Mouse (Mus musculus) heart, adult 8-10 months (tissue): ENCODE data around the gene Asic4. TPM values are rescaled to one million over a fixed set of nuclear protein-coding genes. Genes with fewer than 3 reads are reported as not detected.

Experiments
- DNase-seq: peaks from one replicate; pipeline ENCODE4 v3.0.0; 2022; ENCODE audit warnings: low spot score
- total RNA-seq, 4 experiments: library from RNA; stranded (reverse); gene quantifications; 2 replicates each; pipeline ENCODE4 v1.2.4; 2022

Asic4 gene
- total RNA-seq, 4 experiments from 2014 or later: not detected

DNA sequence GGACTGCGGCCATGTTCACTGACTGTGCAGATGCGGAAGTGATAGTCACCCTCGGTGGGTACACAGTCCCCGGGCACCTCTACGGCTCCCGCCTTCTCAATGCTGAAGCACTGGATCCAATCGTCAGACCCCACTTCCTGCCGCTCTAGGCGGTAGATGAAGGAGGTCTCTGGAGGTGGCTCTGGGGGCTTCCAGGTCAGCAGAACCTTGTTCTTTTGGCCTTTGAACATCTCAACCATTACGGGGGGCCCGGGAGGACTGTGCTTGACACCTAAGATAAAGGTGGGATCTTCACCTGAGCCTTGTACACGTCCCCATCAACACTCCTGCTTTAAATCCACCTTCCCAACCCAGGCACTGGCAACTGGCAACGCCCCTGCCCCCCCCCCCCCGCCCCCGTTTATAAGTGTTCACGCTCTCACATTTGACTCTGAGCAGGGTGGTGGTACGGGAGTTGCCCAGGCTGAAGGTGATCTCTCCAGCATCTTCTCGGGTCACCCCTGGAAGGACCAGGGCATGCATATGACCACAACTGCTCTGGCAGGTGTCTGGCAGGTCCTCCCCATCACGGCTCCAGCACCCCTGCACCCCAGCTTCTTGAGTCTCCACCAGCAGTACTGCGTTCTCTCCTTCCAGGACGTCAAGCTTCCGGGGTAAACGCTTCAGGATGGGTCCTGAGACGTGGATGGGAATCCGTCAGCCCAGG lies 52.9 kb downstream of the Asic4 start:
- no peak for DNase-seq

DNA sequence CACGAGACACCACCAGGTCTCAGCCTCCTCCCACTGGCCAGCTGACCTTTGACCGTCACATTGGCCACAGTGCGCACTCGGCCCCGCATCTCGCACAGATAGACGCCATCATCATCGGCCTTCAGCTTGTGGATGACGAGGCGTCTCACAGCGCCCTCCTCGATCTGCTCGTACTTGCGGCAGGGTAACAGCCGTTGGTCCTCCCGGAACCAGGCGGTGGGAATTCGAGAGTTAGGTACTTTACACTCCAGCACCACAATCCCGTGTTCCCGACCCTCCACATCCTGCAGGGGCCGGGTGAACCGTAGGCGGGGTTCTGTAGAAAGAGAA lies 53.4 kb downstream of the Asic4 start:
- no peak for DNase-seq

DNA sequence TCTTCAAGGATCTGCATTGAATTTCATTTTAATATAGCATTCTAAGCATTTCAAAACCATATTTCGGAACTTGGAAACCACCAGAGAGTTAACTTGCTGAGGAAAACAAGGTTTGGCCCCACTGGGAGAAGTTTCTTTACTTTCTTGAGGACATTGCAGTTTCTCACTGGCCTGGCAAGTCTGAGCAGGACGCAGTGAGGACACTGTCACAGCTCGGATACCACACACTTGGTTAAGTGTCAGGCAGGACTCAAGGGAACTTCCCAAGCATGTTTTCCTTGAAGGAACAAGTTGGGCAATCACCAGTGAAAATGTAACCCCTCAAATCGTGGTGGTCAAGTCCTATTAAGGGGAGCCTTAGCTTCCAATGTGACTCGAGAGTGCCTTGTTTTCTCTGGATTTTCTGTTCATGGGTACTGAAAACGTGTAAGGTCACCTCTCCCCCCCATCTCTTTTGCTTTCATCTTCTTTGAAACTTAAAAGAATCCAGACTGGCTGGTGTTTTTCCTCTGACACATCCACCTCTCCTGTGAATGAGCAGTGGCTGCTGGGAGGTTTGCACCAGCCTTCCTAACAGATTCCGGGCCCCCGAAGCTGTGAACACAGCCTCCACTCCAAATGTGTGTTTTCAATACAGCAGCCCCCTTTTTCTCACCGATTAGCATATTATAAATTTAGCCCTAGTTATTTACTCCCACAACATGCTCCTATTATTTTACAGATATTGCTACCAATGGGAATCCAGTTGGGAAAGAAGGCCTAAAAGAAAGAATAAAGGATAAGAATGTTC lies 54.2 kb downstream of the Asic4 start:
- no peak for DNase-seq

DNA sequence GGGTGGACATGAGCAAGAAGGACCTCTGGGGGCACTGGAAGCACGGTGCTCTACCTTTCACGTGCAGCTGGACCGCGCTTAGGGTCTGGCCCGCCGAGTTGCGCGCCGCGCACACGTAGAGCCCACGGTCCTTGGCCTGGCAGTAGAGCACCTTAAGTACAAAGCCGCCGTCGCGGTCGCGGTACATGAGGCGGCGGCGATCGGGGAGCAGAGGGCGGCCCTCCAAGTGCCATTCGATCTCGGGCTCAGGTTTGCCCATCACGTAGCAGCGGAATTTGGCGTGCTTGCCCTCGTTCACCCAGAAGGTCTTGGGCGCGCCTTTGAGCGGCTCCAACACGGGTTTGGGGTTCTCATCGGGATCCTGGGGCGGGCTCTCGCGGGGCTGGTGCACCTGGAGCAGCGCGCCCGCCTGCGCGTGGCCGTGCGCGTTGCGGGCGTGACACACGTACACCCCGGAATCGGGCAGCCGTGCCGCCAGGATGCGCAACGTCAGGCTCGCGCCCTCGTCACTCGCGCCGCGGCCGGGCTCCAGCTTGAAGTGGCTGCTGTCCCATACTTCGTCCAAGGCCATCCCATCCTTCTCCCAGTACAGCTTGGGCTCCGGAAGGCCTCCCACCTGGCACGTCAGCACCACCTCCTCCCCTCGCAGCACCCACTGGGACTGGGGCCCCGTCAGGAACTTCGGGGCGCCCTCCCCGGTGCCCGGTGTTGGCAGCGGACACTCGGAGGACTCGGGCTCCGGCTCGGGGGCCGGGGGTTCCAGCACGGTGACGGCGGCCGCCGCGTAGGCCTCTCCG lies 55.1 kb downstream of the Asic4 start:
- DNase-seq: peak; percentile 53

DNA sequence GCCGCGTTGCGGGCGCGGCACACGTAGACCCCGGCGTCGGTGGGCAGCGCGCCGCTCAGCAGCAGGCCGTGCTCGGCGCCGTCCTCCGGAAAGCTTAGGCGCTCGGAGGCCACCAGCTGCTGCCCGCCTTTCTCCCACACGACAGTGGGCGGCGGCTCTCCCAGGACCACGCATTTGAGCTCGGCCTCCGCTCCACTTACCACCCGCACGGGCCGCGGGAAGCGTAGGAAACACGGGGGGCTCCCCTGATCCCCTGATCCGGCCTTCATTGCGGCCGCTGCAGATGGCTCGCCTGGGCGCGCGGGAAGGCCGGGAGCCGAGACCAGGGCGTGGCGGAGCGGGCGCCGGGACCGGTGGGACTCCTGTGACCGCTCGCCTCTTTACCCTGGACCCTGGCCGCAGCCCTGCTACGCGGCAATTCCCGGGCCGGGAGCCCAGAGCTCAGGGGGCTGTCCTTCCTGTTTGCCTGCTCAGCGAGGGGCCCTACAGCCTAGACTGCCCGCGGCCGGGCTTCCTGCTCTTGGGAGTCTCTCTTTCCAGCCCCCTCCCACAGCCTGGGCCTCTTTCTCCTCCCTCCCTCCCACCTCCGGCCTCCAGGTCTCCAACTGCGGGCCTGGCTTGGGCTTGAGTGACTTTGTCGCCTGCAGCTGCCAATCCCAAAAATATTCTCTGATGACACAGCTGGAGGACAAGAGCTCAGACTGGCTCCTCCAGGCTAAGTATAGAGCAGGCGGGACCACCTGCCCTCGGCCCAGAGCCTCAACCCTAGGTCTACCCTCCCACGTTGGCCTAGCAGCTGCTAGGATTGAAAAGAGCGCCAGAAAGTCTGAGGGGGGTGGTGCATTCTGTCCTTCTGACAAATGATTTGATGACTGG lies 56.0 kb downstream of the Asic4 start, which contains the start of gene Obsl1:
TSS of gene Obsl1 (minus strand) at position 497 of the 876 bp plus-strand sequence.
- peak; percentile 47 for DNase-seq

DNA sequence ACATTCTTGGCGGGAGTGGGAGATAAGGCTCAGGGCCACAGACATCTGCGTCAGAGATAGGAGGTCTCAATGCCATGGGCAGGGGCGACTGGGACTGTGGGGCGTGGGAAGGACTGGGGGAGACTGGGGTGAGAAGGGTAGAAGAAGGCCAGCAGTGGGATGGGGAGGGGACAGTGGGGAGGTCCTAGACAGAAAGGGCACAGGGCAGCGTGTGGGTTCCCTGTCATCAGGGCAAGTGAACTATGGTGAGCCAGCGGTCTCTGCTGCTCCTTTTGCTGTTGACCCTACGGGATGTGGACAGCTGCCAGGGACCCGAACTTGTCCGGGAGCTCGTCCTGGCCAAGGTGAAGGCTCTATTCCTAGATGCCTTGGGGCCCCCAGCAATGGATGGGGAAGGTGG lies 56.8 kb downstream of the Asic4 start, which contains the start of gene Inha:
TSS of gene Inha (plus strand) at position 72 of the 400 bp plus-strand sequence.
- no peak for DNase-seq

DNA sequence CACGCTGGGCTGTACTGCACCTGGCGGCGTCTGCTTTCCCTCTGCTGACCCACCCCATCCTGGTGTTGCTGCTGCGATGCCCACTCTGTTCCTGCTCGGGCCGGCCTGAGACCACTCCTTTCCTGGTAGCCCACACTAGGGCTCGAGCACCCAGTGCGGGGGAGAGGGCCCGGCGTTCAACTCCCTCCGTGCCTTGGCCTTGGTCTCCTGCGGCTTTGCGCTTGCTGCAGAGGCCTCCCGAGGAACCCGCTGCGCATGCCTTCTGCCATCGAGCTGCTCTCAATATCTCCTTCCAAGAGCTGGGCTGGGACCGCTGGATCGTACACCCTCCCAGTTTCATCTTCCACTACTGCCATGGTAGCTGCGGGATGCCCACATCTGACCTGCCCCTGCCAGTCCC lies 59.4 kb downstream of the Asic4 start:
- DNase-seq: no peak

DNA sequence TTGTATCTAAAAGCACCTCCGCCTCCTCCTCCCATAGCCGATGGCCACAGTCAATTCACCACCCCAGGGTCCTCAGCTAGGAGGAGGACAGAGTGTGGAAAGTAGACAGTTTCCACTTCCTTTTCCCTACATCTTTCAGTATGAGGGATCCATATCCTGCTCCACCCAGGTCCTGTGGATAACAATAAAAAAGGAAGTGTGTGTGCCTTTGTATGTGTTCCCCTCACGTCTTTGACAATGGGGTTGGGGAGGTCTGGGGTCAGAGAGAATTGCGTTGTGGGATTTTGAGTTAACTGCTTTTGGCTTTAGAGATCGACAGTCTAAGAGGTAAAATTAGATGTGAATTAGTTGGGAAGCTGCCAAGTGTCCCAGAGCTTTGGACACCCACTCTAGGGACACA lies 59.9 kb downstream of the Asic4 start:
- no peak for DNase-seq

DNA sequence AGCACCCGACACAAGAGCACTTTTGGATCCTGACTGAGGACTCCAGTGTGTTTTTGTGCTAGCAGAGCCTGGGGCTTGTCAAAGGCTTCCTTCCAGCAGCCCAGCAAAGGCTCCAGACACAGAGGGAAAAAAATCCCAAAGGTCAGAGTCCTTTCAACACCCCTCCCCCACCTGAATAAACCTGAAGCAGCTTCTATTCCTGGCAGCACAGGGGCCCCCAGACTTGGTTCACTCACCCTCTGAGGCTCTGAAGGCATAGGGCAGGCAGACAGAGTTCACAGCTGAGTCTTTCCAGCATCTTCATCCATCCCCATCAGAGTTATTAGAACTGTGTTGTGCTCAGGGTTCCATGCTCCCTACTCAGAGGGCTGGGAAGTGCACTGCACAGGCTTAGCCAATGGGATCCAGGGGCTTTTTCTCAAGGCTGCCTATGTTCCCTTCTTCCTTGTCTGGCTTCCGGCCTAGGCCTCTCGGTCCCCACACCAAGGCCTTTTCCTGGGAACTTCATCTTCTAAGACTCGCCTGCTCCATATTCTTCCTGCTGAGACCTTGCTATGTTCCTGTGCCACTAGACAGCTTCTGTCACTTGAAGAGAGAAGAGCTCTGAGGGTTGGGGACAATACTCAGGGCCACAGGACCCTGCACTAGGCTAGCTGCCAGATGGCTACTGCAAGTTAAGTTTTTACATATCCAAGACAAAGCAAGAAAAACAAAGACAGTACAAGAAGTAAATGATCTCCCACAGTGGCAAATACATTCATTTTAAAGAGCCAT lies 61.4 kb downstream of the Asic4 start:
- no peak for DNase-seq

DNA sequence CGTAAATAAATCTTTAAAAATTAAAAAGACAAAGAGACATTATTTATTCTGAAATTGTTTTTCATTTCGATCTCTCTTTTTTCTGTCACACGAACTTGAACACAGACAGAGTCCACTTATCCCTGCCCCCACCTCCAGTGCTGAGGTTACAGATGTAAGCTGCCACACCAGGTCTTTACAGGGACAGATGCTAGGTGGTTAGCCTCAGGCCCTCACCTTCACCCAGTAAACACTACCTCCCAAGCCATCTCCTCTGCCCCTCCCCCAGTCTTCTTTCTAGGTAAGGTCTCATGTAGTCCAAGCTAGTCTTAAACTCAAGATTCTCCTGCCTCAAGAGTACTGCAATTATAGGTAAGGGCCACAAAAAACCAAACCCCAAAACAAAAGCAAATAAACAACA lies 62.3 kb downstream of the Asic4 start:
- no peak for DNase-seq

DNA sequence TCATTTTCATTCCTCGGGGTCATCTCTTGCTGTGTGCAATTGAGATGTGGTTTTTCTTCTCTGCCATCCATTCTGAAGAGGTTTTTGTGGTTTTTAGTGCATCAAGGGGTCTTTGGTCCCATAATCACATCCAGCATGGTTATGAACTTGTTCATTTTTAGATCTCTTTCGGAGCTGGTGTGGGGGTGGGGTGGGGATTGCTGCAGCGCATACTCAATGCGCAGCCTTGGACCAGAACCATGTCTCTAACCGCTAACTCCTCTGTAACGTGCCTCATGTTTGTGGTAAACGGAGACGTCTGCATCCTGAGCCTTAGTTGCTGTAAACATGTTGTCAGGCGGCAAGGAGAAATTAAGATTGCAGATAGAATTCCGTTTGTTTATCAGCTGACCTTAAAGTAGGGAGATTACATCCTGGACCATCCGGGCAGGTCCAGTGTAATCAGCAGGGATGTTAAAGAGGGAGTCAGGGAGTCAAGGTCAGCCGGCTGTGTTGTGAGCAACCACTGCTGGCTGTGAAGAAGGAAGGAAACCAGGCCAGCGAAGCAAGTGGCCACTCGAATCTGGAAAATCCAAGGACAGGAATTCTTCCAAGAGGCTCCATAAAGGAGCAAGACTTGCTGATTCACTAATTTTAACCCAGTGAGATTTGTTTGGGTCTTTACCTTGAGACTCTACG lies 66.6 kb downstream of the Asic4 start:
- DNase-seq: no peak

DNA sequence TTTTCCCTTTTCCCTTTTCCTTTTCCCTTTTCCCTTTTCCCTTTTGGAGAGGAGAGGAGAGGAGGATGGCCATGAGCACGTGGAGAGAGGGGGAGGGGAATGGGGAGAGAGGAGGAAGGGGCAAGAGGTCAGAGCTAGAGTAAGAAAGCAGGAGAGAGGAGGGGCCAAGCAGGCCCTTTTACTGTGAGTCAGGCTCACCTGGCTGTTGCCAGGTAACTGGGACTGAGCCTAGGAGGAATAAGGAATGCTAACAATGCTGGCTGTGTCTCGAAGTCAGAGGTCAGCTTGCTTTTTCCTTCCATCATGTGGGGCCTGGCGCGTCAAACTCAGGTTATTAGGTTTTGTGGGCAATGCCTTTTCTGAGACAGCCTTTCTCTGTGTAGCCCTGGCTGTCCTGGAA lies 67.7 kb downstream of the Asic4 start:
- no peak for DNase-seq

DNA sequence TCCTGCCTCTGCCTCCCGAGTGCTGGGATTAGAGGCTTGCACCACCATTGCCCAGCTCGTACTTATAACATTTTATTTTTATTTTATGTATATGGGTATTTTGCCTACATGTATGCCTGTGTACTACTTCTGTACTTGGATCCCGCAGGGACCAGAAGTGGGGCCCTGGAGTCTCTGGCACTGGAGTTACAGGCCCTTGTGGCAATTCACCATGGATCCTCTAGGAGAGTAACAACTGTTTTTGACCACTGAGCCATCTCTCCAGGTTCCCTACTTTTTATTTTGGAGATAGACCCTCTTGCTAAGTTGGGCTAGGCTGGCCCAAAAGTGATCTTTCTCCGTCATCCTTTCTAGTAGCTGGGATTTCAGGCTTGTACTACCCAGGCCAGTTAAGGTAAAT lies 68.2 kb downstream of the Asic4 start:
- no peak for DNase-seq

DNA sequence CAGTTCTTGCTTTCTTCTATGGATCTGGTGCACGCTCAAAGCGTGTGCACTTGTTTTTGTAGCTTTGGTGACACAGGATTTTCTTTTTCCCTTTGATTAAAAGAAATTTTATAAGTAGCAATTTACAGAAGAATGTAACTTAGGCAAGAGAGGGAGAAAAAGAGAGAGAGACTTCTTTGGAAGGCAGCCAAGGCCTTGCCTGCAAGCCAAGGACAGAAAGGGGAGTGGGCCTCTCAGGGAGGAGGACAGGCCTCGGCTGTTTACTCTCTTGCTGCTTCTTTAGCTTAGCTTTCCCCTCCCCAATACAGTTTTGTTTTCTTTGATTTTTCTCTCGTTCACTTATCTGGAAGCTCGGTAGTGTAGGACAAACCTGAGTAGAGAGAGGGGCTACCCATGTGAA lies 69.3 kb downstream of the Asic4 start:
- DNase-seq: no peak

DNA sequence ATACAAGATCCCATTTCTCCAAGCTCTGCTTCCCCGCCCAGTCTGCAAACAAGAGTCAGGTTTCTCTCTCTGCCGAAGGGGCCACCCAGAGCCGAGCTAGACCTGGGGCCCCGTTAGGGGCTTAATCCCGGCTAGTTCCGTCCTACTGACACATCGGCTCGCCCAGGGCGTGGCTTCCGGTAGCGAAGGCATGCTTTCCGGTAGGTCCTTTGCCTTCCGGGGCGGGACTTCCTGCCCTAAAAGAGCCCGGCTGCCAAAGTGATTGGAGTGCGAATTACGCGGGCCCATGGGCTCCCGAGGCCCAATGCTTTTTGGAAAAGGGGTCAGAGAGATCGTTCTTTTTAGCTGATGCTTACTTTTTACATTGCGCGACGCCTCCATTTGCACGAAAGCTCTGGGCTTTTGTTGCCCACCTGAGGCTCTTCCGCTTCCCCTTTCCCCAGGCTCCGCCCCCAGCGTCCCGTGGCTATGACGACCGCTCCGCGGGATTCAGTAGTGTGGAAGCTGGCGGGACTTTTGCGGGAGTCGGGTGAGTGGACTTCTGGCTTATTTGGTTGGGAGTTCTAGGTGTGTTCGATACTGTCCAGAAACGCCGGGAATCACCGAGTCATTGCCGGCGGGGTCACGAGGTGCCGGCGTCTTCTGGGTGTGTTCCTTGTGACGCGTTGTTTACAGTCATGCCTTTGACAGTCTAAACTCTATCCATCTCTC lies 71.2 kb downstream of the Asic4 start, which contains the start of gene Stk11ip:
TSS of gene Stk11ip (plus strand) at position 209 of the 711 bp plus-strand sequence.
- peak; percentile 93 for DNase-seq
